Mouse (Mus musculus): ENCODE data around the gene St3gal3.

Gene St3gal3

DNA sequence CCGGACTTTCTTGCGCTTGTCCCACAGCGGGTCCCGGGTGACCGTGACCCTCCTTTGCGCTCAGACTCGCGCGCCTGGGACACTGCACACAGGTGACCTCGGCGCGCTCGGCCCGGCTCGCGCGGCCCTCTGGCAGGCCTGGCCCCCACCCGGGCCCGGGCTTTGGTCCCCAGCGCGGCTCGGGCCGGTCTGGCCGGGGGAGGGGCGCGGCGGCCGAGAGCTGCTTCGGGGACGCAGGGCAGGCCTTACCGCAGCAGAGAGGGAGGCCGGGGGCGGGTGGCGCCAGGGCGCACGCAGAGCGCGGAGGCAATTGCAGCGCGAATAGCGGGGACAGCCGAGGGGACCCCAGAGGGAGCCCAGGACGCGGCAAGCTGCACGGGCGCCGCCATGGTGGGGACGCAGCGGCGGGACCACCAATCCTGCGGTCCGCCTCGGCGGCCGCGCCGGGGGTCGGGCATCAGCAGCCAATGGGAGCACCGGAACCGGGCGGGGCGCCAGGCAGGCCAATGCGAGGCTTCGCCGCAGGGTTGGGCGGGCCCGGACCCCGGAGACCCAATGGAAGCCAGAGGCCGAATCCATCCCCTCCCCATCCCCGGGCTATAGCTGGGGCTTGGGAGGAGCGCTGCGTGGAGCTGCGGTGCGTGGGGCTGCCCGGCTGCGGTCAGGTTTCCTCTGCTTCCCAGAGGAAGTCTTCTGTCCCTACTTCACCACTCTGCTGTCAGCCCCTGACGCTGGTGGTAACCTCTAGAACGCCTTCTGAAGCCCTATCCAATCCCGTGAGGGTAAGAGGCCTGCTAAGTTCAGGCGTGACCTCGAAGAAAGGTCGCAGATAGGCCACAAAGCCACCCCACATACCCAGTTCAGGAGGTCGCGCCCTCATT, at the start of gene St3gal3:
TSS of gene St3gal3 (minus strand) at position 430 of the 881 bp plus-strand sequence.
- CTCF ChIA-PET: no interaction called here

DNA sequence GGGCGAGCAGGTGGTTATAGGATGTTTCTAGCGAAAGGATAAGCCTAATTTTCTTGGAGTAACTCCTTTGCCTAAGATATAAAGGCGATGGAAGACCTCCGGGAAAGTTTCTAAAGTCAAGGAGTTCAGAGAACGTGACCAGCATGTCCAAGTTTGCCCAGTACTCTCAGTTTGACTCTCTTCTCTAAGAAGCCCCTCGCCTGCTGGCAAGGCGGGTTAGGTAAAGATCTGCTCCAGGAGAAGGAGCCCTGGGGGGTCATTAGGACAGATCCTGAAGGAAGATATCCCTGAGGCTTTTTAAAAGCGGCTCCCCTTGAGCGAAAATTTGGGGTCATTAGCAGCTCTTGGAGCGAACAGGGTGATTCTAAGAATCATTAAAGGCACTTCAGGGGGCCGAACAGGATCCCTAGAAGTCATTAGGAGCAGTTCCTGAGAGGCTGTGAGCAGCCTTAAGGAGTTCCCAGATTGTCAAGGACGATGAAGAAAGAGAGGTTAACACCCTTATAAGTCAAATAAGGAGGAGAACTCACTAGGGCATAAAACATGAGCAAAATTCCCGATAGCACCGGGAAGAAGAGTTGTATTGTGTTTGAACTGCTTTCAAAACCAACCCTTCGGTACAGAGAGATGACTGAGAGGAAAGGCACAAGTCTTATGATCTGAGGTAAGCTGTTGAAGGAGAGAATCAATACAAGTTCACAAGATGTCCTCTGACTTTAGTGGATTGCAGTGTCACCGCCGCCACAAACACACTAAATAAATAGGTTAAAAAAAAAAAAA, 45.8 kb upstream of the St3gal3 start:
- CTCF ChIA-PET: interaction anchor here (0.6 to 0.7 kb wide), 2 partner anchors 8 to 1708 kb away, joined by 4 to 10 read pairs; no protein-coding TSS in a partner anchor

DNA sequence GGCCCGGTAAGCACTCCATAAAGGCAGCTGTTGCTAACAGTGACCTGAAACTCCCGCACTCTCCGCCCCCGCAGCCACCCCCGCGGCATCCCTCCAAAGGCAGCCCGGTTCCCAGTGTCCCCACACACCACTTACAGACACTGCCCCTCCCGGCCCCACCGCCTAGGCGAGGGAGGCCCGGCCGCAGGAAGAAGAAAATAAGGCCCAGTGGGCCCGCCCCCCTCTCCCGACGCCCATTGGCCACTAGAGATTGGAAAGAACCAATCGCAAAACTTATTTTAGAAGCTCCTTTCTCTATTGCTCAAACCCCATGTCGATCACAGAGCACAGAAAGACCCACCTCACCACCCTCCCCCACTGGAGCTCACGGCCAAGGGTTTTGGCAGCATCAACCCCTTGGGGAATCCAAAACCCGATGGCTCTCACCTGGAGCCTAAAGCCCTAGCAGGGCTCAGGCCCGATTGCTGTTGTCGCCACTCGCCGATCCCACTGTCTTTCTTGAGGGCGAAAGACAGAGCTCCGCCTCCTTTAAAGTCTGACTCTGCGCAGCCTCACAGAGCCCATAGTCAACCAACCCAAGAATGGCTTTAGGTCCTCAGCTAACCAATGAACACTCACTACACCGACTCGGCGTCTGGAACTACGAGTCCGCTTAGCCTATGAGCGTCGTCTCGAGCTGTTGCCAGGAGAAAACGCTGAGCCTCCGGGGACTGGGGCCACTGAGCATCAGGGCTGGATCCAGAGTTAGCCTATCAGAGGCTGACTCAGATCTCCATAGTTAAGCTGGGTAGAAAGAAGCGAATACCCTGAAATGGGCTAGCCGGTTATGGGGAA, 45.0 kb upstream of the St3gal3 start, which contains the start of gene Kdm4a:
TSS of gene Kdm4a (minus strand) at position 577 of the 834 bp plus-strand sequence.
- CTCF ChIA-PET: no interaction called here

DNA sequence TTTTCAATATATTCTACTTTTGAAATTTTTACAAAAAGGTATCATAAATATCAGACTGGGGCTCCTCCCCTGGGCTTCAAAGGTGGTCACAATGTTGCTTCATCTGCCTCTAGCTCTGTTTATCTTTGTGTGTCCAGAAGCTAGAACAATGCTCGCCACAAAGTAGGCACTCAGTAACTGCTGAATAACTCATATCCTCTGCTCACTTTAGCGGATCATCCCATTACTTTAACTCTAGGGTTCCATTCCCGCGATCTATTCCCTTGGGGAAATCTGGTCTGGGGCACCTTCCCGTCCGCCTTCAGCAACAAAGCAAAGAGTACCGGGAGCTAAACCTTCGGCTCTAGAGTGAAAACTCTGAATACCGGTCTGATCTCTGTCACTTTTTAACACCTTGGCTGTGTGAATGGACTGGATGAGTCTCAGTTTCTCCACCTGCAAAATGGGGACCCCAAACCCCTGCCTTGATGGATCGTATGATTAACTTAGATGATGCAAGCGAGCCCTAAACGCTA, 44.3 kb upstream of the St3gal3 start:
- CTCF ChIA-PET: no interaction called here

DNA sequence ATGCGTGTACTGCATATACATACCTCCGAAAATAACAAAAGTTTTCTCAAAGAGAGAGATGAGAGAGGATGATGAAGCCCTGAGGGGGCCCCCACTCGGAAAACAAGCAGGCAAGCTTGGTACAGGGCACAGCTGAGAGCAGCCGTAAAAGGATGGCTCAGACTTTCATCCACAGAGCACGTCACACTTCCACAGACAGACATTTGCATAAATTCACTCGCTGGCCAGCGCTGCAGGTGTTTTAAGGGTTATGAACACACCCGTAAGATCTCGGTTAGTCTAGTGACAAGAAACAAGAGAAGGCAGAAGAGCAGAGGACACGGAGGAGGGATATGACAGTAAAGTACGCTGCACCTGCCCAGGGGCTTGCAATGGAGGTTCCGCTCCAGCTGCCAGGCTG, 37.7 kb upstream of the St3gal3 start:
- CTCF ChIA-PET: interaction anchor here (0.6 kb wide), 2 partner anchors 8 to 247 kb away, joined by 3 to 10 read pairs; no protein-coding TSS in a partner anchor

DNA sequence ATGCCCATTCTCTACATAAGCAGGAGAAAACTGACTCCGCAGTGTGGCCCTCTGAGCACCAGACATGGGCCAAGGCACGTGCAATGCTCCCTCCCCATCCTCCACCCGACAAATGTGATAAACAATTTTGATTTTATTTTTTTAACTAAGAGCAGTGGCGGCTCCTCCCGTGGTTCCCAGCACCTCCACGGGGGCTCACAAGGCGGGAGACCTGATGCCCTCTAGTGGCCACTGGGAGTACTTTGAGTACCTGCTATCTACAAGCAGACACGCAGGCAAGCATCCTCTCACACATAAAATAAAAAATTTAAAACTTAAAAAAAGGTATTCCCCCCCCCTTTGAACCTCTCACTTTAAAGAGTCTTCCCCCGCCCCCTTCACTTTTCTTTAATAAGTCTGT, 36.3 kb upstream of the St3gal3 start:
- CTCF ChIA-PET: interaction anchor here (0.7 kb wide), 1 partner anchor 39 kb away, joined by 11 read pairs; no protein-coding TSS in a partner anchor

DNA sequence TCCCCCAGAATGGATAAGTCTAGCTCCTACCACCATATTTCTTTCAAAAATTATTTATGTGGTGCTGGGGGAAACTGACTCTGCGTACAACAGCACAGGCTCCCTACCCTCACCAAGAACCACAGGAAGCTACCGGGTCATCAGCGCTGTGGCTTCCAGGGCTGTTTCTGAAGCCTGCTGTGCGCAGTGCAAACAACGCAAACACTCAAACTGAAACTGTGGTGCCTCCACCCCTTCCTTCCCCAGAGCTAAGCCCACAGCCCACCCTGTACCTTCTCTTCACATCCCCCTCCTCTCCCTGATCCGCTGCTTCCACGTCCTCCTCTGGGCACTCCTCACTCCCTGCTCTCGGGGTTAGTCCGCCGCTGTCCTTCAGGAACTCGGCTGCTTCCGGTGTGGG, 27.4 kb upstream of the St3gal3 start:
- CTCF ChIA-PET: no interaction called here

DNA sequence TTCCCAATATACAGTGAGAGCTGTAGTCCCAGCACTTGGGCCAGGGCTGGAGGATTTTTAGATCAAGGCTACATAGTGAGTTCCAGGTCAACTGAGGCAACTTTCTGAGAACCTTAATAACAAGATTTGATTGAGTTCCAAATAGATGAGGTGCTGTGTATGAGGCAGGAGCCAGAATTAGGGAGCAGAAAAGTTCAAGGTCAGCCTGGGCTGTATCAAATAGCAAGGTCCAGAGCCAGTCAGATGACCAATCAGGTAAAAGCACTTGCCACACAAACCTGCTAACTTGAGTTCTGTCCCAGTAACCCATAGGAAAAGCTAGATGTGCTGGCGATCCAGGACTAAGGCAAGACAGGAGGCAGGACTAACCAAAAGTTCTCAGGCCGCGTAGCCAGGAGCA, 23.0 kb upstream of the St3gal3 start:
- CTCF ChIA-PET: no interaction called here

DNA sequence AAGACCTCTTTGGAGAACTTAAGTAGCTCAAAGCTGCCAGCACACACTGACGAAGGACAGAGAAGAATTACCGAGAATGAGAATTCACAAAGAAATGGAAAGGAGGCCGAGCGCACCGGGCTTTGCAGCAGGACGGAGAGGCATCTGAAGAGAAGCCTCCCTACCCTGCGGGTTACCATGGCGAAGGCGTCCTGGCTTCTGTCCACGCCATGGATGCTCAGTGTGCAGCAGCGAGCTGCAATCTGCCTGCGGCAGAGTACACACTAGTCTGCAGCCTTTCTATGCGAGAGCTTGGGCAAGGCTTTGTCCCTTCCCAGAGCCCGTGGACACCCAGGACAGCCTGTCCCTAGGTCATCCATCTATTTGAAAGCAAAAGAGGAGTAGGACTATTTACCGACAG, 21.8 kb upstream of the St3gal3 start:
- CTCF ChIA-PET: no interaction called here

DNA sequence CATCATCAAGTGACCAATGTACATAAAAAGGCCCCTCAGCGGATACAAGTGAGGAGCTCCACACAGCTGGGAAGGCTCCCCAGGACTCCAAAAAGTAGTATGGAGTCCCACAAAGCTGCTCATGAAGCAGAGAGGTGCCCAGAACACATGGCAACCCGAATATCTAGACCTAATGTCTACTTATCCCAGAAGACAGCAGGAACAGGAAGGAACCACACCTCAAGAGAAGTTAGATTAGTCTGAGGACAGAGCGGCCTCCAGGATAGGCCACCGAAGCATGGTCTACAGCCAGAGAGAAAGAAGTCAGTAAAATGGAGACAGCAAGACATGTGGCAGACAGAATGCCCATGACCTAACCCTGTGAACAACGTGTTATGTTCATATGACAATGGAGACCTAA, 20.2 kb upstream of the St3gal3 start:
- CTCF ChIA-PET: interaction anchor here (0.6 kb wide), 1 partner anchor 30 kb away, joined by 11 read pairs; no protein-coding TSS in a partner anchor

DNA sequence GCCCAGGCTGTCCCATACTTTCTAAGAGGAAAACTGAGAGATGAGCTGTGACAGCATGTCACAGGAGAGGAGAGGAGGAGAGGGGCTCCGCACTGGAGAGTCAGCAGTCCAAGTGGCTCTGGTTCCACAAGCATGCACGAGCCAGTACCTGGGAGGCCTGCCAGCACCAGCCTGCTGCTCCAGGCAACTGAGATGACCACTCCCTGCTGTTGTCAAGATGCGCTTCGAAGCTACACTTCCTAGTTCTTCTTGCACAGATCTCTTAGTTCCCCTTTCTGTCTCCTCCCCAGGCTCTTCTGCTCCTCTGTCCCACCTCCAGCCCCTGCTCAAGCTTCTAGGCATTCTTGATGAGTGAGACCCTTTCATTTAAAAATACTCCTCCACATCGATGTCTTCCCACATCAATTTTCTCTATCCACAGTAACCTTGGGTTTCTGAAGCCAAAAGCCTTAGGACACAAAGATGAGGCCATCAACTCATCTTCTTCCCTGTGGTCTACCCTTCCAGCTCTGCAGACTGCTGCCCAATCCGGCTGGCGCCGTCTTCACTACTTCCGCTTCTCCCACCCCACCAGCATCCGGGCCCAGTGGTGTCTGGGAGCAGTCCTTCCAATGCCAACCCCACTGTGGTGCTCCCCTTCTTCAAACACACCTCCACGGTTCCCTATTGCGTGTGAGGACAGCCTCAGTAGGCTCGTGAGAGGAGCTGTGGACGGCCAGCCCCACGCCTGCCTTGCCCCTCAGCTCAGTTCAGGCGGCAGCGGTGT, 17.5 kb upstream of the St3gal3 start:
- CTCF ChIA-PET: interaction anchor here (0.8 kb wide), 1 partner anchor 208 kb away, joined by 3 read pairs; no protein-coding TSS in a partner anchor

DNA sequence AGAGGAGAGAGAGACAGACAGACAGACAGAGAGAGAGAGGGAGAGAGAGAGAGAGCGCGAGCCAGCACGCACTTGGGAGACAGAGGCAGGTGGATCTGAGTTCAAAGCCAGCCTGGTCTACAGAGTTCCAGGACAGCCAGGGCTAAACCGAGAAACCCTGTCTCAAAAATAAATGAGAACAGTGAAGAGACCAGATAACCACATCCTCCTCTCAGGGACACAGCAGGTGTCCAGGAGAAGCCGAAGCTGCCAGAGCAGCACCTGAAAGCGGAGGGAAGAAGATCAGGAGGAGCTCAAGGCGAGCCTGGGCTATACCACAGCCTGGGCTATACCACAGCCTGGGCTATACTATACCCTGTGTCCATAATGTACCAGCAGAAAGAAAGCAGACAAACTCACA, 16.1 kb upstream of the St3gal3 start:
- CTCF ChIA-PET: no interaction called here

DNA sequence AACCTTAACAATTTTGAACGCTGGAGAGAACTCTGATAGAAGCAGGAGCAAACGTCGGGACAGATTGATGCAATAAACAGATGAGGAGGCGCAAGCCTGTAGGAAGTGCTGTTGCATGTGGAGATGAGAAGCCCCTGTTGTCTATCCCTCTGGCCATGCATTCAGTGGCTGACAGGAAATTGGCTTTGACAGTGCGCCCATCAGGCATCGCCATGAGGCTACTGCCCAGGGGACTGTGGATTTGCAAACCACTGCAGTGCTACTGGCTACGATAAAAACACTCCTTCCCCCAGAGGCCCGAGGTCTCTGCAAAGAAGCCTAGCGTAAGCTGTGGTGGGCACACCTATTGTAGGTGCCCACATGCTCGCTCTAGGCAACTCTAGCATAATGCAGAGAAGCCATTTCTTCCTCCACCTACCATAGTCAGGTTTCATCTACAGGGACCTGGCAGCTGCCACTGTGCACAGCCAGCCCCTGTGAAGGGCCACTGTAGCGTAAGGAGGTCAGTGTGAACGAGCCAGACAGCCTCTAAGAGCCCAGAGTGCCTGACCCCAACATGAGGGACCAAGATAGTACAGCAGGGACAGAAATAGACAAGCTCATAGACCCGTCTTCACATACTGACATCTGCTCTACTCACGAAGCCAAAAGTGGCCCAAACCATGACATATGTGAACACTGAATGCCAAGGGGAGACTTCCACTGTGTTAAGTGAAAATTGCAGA, 15.4 kb upstream of the St3gal3 start:
- CTCF ChIA-PET: no interaction called here

DNA sequence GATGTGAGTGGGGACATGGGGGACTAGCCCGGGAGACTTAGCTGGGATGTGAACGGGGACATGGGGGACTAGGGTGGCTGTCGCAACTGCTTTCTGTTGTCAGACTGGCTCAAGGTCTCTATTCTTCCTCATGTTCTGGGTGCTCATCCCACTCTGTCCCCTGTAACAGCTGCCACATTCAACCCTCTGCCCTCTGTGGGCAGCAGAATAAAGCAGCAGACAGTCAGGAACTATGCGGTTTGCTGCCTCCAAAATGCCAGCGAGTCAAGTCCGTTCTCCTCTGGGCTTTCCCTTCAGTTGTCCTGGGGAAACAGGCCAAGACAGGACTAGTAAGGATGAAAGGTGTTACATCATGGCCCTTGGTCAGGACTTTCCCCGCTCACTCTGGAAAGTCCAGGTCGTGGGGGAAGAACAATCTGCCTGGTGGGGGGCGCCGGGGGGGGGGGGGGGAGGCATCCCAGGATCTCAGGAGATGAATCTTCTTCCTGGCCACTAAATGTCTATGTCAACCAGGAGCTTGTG, 14.4 kb upstream of the St3gal3 start:
- CTCF ChIA-PET: no interaction called here

DNA sequence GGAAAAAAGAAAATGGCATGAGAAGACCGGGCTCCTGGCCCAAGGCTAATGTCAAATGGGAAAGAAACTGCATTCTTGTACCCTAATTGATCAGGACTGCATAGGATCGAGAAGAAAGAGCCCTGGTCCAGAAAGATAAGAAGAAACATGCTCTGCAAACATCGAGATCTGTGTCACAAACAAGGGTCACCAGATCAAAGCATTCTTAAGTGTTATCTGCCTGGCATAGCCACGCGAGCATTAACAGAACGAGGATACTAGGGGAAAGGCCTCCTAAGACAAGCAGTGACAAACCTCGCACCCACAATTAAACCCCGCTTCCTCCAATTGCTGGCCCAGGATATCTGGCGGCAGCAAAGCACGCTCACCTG, 13.6 kb upstream of the St3gal3 start:
- CTCF ChIA-PET: no interaction called here

DNA sequence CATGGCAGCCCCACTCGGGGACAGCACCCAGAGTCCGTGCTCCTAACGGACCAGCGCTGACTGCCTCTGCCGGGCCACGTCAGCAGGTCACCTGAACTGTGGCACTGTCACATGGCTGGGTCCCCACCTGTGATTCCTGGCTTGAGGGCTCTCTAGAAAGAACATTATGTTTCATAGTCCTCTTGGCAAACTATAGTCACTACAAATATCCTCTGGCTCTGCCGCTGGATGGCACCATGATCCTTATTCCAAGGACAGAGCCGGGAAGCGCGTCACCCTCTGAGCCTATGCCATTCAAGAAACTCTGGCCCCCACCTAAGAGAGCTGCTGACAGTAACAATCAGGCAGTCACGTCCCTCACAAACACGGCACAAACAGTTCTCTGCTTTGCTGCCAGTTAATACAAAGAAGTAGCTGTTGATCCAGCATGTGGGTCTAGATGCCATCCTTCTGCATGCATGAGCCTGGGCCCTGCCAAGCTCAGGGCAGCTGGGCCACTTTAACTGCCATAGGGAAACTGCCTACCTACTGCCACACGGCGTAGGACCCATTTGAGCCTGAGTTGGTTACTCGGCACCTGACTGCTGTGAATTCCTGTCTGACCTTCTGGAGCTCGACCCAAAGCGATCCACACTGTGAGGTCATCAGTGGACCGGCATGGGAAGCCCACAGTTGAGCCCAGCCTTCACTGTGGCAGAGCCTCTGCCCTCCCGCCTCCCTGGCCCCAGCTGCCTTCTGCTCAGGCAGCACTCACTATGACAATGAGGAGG, 13.0 kb upstream of the St3gal3 start:
- CTCF ChIA-PET: no interaction called here

DNA sequence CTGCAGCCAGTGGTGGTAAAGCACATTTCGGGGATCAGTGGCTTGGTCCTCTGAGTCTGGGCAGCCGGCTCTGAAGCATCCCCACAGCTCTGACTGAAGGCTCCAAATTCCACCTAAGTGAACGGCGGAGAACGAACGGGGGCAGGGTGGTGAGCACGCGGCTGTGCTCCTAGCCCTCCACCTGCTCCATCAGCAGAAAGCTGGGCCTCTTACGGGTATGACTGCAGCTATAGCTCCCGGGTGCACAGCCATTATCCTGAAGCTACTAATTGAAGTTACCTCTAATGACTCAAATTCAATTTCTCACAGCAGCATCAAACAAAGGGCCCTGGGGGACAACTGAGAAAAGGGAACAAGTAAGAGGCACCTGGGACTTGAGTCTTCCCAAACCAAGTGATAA, 12.4 kb upstream of the St3gal3 start:
- CTCF ChIA-PET: no interaction called here

DNA sequence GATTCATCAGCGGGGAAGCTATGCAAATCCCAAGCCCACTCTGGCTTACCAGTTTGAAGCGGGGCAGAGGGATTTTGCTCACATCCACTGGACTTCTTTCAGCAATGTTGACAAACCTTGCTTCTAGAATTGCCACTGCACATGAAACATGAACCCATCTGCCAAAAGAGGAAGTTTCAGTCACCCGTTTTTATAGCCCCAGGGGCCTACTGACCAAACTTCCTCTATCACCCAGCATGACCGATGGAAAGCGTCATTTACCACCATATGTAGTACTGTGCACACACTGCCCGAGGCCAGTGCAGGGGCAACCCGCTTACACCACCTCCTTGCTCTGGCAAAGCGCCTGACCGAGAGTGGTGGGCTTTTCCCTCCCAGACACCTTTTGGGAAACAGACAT, 9.6 kb upstream of the St3gal3 start:
- CTCF ChIA-PET: no interaction called here

DNA sequence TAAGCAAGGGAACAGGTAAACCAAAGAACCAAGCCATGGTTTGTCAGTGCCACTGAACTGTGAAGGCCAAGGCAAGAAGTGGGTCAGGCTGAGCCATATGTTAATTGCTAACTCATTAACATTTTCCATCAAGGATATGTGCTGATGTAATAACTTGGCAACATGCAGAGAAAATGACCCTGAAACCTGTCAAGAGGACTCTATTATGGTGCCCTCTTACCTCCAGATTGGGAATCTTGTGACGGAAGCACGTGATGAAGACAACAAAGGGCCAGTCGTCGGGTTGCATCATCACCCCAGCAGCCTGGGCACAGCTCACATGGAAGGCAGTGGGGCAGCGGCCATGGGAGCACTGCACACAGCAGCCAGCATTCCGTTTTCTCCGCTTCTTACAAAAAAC, 9.0 kb upstream of the St3gal3 start:
- CTCF ChIA-PET: no interaction called here
